Mouse (Mus musculus): ENCODE results near the gene Stk11.

The Stk11 gene

DNA sequence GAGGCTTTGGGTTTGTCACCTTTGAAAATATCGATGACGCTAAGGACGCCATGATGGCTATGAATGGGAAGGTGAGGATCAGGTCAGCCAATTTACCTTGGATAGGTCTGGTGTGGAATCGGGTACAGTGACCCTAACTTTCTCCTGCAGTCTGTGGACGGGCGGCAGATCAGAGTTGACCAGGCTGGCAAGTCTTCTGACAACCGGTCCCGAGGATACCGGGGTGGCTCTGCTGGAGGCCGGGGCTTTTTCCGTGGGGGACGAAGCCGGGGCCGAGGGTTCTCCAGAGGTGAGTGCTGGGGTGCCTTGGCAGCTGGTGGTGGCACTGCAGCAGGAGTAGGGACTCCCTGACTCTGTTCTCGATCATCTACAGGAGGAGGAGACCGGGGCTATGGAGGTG is 54.4 kb downstream of the Stk11 start:
- WGBS: 91% methylated on average over 16 of the region's 16 CpGs

DNA sequence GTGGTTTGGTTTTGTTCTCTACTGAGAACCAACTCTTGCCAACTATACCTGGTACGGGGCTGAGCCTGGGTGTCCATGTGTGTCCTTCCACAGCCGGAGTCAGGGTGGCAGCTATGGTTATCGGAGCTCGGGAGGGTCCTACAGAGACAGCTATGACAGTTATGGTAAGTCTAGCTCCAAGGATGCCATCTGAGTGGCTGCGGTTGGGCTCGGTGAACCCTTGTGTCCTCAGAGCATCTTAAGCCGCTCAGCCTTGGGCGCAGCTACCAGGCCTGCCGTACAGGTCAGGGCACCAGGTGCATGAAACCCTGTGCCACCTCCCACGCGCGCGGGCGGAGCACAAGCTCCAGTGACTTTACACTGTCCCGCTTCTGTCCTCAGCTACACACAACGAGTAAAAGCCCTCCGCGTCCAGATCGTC is 55.0 kb downstream of the Stk11 start:
- WGBS: 93% methylated on average over 19 of the region's 19 CpGs

DNA sequence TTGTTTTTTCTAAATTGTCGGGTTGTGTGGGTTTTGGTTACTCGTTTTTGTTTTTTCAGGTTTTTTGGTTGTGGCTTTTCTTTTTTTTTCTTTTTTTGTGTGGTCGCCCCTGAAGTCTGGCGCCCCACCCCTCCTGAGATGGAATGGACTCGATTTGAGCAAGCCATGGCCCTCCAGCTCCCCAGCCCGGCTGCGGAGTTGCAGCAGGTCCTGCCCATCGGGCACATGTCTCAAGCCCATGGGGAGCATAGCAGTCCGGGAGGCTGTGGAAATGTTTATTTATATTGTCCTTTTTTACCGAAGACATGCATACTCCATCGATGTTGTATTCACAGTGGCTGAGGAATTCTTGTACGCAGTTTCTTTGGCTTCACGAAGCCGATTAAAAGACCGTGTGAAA is 55.6 kb downstream of the Stk11 start:
- WGBS: 84% methylated on average over 15 of the region's 15 CpGs

DNA sequence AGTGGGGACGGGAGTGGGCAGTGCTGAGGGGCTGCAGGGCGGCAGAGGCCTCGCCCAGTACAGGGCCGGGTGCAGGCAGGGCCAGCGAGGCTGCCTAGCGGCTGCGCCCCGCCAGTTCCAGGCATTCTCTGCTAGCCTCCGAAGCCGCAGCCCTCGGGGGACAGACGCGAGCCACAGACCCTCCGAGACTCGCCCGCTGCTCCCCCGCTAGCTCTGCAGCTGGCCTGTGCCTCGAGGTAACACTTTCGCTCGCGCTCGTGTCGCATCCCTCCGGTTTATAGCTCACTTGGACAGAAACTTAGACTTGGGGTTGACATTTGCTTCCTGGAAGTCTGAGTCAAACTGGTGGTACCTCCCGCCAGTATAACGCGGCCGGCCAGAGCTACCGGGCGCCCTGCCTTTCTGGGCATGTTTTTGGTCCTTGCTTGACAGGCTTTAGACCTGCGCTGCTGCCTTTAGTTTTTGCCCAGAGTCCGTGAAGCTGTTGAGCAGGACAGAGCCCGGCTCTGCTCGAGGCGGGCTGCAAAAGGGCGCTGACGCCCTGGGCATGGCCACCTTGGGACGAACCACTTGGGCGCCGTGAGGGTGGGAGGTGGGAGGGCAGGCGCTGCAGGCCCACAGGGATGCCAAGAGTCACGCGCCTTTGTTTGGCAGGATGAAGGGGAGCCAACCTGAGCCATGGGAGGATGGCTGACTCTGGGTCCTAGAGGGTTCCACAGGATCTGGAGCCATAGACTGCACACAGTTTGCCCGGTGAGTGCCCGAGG is 56.3 kb downstream of the Stk11 start:
- 78% methylated on average over 45 of the region's 45 CpGs for WGBS

DNA sequence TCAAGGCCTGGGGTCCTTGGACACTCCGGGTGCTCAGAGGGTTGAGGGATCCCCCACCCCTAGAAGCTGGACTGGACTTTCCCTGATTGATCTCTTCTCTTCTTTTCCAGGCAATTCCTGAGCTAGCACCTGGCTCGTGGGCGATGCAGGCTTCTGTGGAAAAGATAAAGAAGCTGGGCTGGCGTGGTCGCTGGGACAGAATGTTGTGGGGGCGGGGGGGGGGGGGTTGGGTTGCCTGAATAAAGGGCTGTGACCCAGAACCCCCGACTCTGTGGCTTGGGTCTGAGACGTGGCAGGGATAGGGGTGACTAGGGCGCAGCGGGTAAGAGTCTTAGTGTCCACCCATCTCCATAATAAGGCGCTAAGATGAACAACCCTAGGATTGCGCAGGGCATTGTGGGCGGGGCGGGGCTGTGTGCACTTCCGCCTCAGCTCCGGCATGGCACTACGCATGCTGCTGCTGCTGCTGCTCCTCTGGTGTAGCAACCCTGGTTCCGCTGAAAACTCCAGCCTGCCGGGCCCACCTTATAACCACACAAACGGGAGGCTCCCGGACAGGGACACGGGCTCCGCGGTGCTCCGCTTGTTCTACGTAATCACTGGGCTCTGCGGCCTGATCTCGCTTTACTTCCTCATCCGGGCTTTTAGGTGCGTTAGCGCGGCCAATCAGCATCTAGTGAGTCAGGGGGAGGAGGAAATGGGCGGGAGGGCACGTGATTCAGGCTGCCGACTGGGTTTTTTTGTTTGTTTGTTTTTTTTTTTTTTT is 57.1 kb downstream of the Stk11 start, which contains the start of gene 1600002K03Rik:
TSS of gene 1600002K03Rik (plus strand) at position 418 of the 766 bp plus-strand sequence.
- WGBS: 10% methylated on average over 35 of the region's 35 CpGs

DNA sequence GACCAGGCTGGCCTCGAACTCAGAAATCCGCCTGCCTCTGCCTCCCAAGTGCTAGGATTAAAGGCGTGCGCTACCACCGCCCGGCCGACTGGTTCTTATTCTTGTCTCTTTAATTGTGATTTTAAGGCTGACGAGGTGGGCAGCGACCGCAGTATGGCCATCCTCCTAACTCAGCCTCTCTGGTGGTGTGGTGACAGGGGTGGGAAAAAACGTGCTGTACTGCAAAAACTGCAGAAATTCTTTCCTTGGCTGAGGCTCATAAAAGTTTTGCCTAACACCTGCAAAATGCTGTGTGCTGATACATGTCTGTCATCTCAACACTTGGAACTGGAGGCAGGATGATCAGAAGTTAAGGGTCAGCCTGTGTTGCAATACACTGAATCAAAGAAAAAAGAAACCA is 57.8 kb downstream of the Stk11 start:
- WGBS: 9% methylated on average over 11 of the region's 11 CpGs

DNA sequence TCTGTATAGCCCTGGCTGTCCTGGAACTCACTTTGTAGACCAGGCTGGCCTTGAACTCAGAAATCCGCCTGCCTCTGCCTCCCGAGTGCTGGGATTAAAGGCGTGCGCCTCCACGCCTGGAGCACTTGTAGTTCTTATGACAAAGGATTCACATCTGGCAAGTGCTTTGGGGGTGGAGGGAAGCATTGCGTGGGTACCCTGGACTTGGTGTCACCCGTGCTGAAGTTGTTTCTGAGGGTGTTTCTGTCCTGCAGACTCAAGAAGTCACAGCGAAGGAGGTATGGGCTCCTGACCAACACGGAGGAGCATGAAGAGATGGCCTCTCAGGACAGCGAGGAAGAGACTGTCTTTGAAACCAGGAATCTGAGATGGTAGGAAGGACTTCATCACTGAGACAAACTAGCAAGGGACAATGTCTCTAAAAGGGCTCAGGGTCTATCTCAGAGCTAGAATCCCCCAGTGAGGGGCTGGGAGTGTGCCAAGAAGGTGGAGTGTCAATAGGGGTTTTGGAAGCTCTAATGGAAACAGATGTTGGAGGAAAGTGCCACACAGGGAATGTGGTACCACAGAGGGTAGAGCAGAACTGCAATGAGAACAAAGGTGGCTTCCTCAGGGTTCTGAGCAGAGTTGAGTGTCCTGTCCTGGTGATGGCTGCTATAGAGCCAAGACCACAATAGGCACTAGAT is 58.5 kb downstream of the Stk11 start:
- WGBS: 85% methylated on average over 10 of the region's 10 CpGs

DNA sequence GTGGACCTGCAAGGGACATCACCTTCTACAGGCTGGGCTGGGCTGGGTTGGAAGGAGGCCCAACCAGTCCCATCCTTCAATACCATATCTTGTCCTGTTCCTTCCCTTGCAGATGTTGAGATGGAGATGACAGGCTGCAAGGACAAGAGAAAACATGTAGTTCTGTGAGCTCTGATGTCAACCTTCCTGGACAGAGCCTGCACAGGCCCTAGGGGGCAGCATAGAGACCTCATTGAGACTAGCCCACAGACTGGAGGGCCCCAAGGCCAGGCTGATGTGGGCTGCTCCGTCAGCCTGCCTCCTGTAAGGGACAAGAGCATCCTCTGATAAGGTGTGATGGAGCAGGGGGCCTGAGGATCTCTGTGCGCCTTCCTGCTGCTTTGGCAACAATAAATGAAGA is 59.1 kb downstream of the Stk11 start:
- 51% methylated on average over 2 of the region's 2 CpGs for WGBS

DNA sequence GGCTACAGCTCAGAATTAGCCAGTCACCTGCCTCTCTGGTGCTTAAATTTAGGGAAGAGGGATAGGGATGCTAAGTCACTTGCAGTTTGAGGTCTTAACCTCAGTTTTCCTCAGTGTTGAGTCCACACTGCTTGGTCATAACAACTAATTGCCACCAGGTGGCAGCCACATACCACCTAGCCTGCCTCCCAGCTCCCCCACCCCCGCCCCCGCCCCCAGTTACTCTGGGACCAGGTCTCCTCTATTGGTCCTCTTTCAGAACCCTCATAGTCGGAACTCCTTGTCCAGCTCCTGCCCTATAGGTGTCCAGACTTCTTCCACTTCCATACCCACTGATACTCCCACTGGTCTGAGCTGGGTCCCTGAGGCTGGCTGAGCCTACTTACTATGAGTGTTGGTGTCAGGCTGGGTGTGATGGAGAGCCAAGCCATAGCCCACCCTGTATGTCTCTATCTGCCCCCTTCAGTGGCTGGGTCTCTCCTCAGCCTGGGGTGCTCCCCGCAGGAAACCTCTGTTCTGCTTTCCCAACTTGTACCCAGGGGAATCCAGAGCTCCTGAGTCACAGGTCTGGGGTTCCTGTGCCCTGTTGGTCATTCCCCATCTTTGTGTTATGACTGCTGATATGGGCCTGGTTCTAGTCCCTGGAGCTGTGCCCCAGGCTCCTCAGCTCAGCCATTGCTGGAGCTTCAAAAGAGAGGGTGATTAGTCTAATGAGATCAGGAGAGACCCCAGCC is 60.1 kb downstream of the Stk11 start:
- WGBS: 25% methylated on average over 4 of the region's 4 CpGs

DNA sequence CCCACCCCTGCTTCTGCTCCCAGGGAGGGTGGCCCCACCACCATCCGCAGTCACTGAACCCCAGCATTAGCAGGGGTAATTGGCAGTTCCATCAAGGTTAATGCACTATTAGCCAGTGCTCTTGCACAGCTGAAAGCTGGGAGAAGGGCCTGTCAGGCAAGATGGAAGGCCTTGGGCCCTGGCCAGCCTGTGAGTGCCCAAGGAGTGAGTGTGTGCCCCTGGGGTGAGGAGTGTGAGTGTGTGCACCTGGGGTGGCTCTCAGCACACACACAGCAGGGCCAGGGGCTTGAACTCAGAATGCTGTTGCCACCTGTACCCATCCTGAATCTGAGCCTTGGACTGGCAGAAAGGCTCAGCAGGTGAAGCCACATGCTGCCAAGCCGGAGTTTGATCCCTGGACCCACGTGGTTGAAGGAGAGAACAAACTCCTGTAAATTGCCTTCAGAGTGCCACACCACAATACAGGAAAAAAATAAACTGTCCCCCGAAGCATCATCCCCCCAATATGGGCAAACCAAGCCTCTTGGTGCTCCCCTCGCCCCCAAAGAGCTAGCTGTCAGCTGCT is 60.7 kb downstream of the Stk11 start:
- WGBS: 85% methylated on average over 5 of the region's 5 CpGs

DNA sequence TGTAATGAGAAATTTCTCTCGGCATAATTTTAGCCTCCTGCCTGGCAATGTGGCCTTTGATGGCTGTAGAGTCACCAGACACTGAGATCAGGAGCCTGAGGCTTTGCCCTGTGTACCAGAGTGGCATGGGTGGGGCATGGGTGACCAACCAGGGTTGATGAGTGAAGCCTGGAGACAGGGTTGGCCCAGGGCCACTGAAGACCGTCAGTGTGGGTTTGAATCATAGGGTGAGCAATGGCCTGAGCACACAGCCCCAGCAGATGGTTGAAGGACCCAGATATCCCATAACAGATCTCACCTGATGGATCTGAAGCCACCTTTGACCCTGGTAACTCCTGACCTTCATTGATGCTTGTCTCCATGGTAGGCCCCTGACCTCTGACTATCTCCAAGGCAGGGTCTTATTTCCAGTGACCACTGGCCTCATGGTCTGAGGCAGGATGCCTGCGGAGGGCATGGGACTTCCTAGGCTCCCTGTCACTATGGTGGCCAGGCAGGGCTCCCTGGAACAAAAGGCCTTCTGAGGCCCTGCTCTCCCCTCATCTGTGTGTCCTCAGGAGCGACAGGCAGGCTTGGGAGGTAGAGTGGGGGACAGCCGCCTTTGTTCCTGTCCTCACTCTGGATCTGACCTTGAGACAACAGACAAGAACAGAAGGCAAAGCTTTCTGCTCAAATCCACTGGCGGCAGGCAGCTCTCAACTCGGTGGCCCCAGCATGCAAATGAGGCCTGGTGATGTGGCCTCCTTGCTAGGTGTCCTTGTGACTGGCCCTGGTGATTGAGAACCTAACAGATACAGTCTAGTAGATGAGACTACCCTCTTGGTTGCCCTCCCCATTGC is 62.1 kb downstream of the Stk11 start:
- 75% methylated on average over 7 of the region's 7 CpGs for WGBS

DNA sequence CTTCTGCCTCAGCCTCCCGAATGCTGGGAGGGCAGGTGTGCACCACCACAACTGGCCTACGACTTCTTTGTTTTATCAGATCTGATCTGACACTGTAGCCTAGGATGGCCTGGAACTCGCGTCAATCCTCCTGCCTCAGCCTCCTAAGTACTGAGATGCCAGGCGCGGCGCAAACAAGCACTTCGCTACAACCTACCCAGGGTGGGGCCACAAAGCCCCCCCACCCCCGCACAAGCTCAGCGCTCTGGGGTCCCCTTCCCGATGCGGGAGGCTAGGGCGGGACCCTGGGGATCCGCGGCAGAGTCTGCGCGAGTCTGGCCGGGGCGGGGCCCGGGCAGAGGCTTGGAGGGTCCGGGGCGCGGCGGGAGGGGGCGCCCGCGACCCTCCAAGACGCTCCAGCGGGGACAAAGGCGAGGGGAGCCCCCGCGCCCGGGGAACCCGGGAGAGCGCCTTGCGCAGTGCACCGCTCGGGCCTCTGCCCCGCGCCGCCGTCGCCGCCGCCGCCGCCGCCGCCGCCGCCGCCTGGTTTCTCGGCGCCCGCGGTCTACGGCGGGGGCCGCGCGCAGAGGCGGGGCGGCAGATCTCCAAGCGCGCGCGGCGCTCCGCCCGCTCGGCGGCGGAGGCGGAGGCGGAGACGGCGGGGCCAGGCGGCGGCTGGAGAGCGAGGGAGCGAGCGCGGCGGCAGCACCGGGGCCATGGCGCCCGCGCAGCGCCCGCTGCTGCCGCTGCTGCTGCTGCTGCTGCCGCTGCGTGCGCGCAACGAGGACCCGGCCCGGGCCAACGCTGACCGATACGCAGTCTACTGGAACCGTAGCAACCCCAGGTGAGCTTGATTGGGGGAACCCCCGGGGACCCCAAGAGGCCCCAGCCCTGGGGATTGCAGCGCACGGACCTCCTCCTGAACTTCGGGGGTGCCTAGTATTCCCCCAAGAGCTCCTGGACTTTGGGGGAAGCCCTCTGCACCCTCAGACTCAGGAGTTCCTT is 63.8 kb downstream of the Stk11 start, which contains the start of gene Efna2:
TSS of gene Efna2 (plus strand) at position 415 of the 984 bp plus-strand sequence.
- 2% methylated on average over 97 of the region's 106 CpGs for WGBS

All from cerebral cortex, adult 2 months (tissue).